Mouse (Mus musculus): ENCODE results near the gene Rec114.

GRCm38 (mm10) chr9:58720167-58720566 is 23.6 kb downstream of the Rec114 start:
- TF ChIP-seq CTCF (IDR thresholded peaks at IDR 0.05 in 2 of 3, conservative IDR thresholded peaks at IDR 0.05 in 1 of 3; ENCODE audit: control insufficient read depth in 1 of 3, insufficient read depth in 1 of 3, low read depth in 2 of 3, low read length in 3 of 3, poor library complexity in 1 of 3, severe bottlenecking in 1 of 3) (no peak), MYC (IDR thresholded peaks at IDR 0.05; ENCODE audit: low read depth, low read length) (no peak), RCOR1 (IDR thresholded peaks at IDR 0.05; ENCODE audit: low read depth, low read length) (peak; percentile 57), NRF1 (IDR thresholded peaks at IDR 0.05; ENCODE audit: insufficient read depth, low read depth, low read length, poor library complexity, severe bottlenecking) (no peak), GABPA (IDR thresholded peaks at IDR 0.05; ENCODE audit: low read depth, low read length) (no peak), CHD2 (IDR thresholded peaks at IDR 0.05; ENCODE audit: low read length) (no peak), USF2 (IDR thresholded peaks at IDR 0.05; ENCODE audit: borderline replicate concordance in 1 of 2, insufficient read depth in 1 of 2, low read depth in 1 of 2, low read length in 2 of 2) (no peak), MEF2A (IDR thresholded peaks at IDR 0.05; ENCODE audit: extremely low read depth, insufficient replicate concordance, low read depth, low read length, poor library complexity, severe bottlenecking) (no peak), POLR2A (IDR thresholded peaks at IDR 0.05; ENCODE audit: control insufficient read depth in 1 of 2, insufficient read depth in 1 of 2, low read depth in 1 of 2, low read length in 2 of 2, poor library complexity in 1 of 2) (no peak), MAX (IDR thresholded peaks at IDR 0.05; ENCODE audit: low read length) (no peak)

Measured in MEL (cell line).